Mouse (Mus musculus) cerebellum, adult (tissue): ENCODE measurements around the gene Nsun6.

Experiments used
- ATAC-seq: cut with Nextera tagmentation; 2 replicates; pipeline ENCODE4 v1.9.2; 2017; ENCODE audit warnings: mild to moderate bottlenecking, moderate library complexity, mixed read lengths; ENCODE audit not compliant: insufficient number of reproducible peaks, low FRiP score, low TSS enrichment

Gene Nsun6

GRCm38 (mm10) chr2:15054945-15055637 lies at the start of gene Nsun6:
Gene Nsun6, minus strand, starts transcription at chr2:15055069.
- ATAC-seq, result peak; percentile 96

- no peak for ATAC-seq
These were observed 49.5 kb upstream of the Nsun6 start for GRCm38 (mm10) chr2:15104386-15104785.

GRCm38 (mm10) chr2:15096514-15097090 lies 41.7 kb upstream of the Nsun6 start:
- ATAC-seq, result no peak

- ATAC-seq, result no peak
These were observed 32.4 kb upstream of the Nsun6 start for GRCm38 (mm10) chr2:15087308-15087707.

GRCm38 (mm10) chr2:15083702-15084101 lies 28.8 kb upstream of the Nsun6 start:
- no peak for ATAC-seq

GRCm38 (mm10) chr2:15067091-15067490 lies 12.2 kb upstream of the Nsun6 start:
- no peak for ATAC-seq

- ATAC-seq, result peak; percentile 76
These were observed 10.6 kb upstream of the Nsun6 start for GRCm38 (mm10) chr2:15065447-15065846.

- no peak for ATAC-seq
These were observed 9.8 kb upstream of the Nsun6 start for GRCm38 (mm10) chr2:15064380-15065269.

GRCm38 (mm10) chr2:15063815-15064214 lies 8.9 kb upstream of the Nsun6 start:
- ATAC-seq, result no peak

GRCm38 (mm10) chr2:15060856-15061255 lies 6.0 kb upstream of the Nsun6 start:
- ATAC-seq, result no peak

GRCm38 (mm10) chr2:15058227-15058626 lies 3.4 kb upstream of the Nsun6 start:
- no peak for ATAC-seq

- ATAC-seq, result no peak
These were observed 877 bp upstream of the Nsun6 start for GRCm38 (mm10) chr2:15055741-15056151.

GRCm38 (mm10) chr2:15054496-15054895 lies 373 bp downstream of the Nsun6 start:
- peak; percentile 32 for ATAC-seq

- peak; percentile 99 for ATAC-seq
These were observed 5.6 kb downstream of the Nsun6 start, which contains the start of gene Arl5b for GRCm38 (mm10) chr2:15049117-15049873. Gene Arl5b, plus strand, starts transcription at chr2:15049395.

- no peak for ATAC-seq
These were observed 14.5 kb downstream of the Nsun6 start for GRCm38 (mm10) chr2:15040326-15040725.

GRCm38 (mm10) chr2:15038705-15039104 lies 16.2 kb downstream of the Nsun6 start:
- ATAC-seq, result no peak

- no peak for ATAC-seq
These were observed 27.1 kb downstream of the Nsun6 start for GRCm38 (mm10) chr2:15027816-15028215.

- ATAC-seq, result no peak
These were observed 28.1 kb downstream of the Nsun6 start for GRCm38 (mm10) chr2:15026817-15027216.

GRCm38 (mm10) chr2:15008072-15008471 lies 46.8 kb downstream of the Nsun6 start:
- ATAC-seq, result no peak

- ATAC-seq, result no peak
These were observed 47.3 kb downstream of the Nsun6 start for GRCm38 (mm10) chr2:15007531-15007930.
